Mouse (Mus musculus) ES-E14 (cell line): ENCODE data around the gene Tuba1b.

Source experiments
- CHD2 ChIP-seq: IDR thresholded peaks from 2 replicates; pipeline ENCODE4 v1.6.1; 2014; ENCODE audit warnings: mild to moderate bottlenecking, low read depth, low read length, inconsistent platforms
- HCFC1 ChIP-seq: IDR thresholded peaks from 2 replicates; pipeline ENCODE4 v1.6.1; 2012; ENCODE audit warnings: low read length, inconsistent platforms, borderline replicate concordance; ENCODE audit not compliant: insufficient read depth
- MAFK ChIP-seq: IDR thresholded peaks from 2 replicates; pipeline ENCODE4 v1.6.1; 2014; ENCODE audit warnings: mild to moderate bottlenecking, low read depth, low read length, inconsistent platforms; ENCODE audit not compliant: insufficient read depth
- ZC3H11A ChIP-seq: IDR thresholded peaks from 2 replicates; pipeline ENCODE4 v1.6.1; 2012; ENCODE audit warnings: low read depth, mild to moderate bottlenecking, inconsistent platforms, low read length, borderline replicate concordance

DNA sequence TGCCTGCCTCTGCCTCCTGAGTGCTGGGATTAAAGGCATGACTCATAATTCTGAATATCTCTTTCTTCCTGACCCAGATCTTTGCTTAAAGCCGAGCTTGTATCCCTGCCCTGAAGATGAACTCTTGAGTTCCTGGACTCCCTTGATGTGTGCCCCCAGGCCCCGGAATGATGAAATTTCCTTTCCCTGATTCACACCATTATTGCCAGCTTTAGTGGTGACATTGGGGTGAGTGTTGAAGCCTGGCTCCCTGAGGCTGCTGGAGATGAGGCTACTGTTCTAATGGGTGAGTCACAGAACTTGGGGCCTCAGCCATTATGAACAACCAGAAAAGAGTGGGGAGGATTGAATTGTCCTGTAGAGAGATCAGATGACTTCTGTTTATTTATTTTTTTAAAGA is 7.2 kb upstream of the Tuba1b start:
- TF ChIP-seq HCFC1 (no peak), MAFK (no peak), CHD2 (no peak), ZC3H11A (no peak)
